Mouse (Mus musculus): ENCODE data around the gene Ino80.

Ino80 gene

GRCm38 (mm10) chr2:119323866-119324575, 153.5 kb downstream of the Ino80 start:
- no peak for DNase-seq (ENCODE audit: low spot score)
